Mouse (Mus musculus) neural tube, embryonic 13.5 days (tissue): ENCODE results near the gene Ak1. TPM values are rescaled to one million over a fixed set of nuclear protein-coding genes. Genes with fewer than 3 reads are reported as not detected.
A peak's percentile ranks its signal among the peaks of the same experiment; 100 is the strongest.

ENCODE experiments used
- ATAC-seq: fragments of 200-750 bp; cut with Nextera tagmentation; 2 replicates; pipeline ENCODE4 v1.8.0; 2017; ENCODE audit warnings: low read depth, mild to moderate bottlenecking, moderate TSS enrichment, moderate library complexity
- H3K27ac ChIP-seq: fragments of 300-500 bp; sonication (generic); replicated peaks from 2 replicates; pipeline ENCODE4 v1.5.1; 2015; ENCODE audit warnings: moderate library complexity, mild to moderate bottlenecking, inconsistent platforms
- H3K27me3 ChIP-seq: fragments of 300-500 bp; sonication (generic); 2 replicates; pipeline ENCODE4 v1.6.1; 2015; ENCODE audit warnings: mild to moderate bottlenecking, inconsistent platforms
- H3K36me3 ChIP-seq: fragments of 300-500 bp; sonication (generic); 2 replicates; pipeline ENCODE4 v1.6.1; 2015; ENCODE audit warnings: mild to moderate bottlenecking, inconsistent platforms
- H3K4me1 ChIP-seq: fragments of 300-500 bp; sonication (generic); replicated peaks from 2 replicates; pipeline ENCODE4 v1.6.1; 2015; ENCODE audit warnings: inconsistent platforms
- H3K4me2 ChIP-seq: fragments of 300-500 bp; sonication (generic); 2 replicates; pipeline ENCODE4 v1.6.1; 2015; ENCODE audit warnings: inconsistent platforms, mild to moderate bottlenecking, moderate library complexity
- H3K4me3 ChIP-seq: fragments of 300-500 bp; sonication (generic); 2 replicates; pipeline ENCODE4 v1.5.1; 2015; ENCODE audit warnings: mild to moderate bottlenecking, inconsistent platforms
- H3K9ac ChIP-seq: fragments of 300-500 bp; sonication (generic); 2 replicates; pipeline ENCODE4 v1.6.1; 2015; ENCODE audit warnings: moderate library complexity, mild to moderate bottlenecking, inconsistent platforms
- H3K9me3 ChIP-seq: fragments of 300-500 bp; sonication (generic); 2 replicates; pipeline ENCODE4 v1.6.1; 2016; ENCODE audit warnings: inconsistent platforms
- WGBS: fragments of 180-500 bp; shearing (Covaris S2); methylation state at CpG from one replicate; pipeline ENCODE4 v1.1.7; 2015; 5-methylcytosine and 5-hydroxymethylcytosine counted together
- polyA plus RNA-seq: library from polyadenylated mRNA; unstranded; fragments of >200 nt; fragmentation: Nextera tagmentation; extraction: Ambion mirVana; gene quantifications from 2 replicates; pipeline ENCODE4 v1.2.1, GENCODE M21; 2015

The Ak1 gene
- polyA plus RNA-seq, 1 experiment from 2014 or later, result 74.2 TPM

DNA sequence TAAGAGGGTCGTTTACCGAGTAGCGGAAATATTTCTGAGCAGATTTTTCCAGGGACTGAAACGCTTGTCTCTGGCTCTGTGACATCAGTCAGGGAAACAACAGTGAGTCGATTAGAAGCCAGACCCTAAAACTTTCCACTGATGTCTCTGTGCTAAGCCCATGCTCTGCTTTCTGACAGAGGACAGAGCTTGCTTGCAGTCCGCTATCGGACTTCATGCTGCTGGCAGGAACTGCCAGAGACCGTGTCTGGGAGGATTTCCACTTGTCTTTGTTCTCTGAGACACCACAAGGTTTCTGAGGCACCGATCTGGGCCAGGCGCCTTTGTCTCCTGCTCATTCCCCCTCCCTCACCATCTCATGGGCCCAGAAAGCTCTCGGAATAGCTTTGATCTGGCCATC is 46.2 kb downstream of the Ak1 start:
- Histone ChIP-seq H3K9ac (no peak overlapping the region), H3K4me2 (no peak overlapping the region), H3K27ac (no peak overlapping the region), H3K4me1 (peaks cover 12% of the 10 kb centered on the region), H3K36me3 (no peaks in the 10 kb centered on the region), H3K27me3 (no peaks in the 10 kb centered on the region), H3K4me3 (no peak overlapping the region), H3K9me3 (no peaks in the 10 kb centered on the region)
- ATAC-seq, result no peak
- WGBS, result 29% methylated on average over 11 of the region's 11 CpGs

DNA sequence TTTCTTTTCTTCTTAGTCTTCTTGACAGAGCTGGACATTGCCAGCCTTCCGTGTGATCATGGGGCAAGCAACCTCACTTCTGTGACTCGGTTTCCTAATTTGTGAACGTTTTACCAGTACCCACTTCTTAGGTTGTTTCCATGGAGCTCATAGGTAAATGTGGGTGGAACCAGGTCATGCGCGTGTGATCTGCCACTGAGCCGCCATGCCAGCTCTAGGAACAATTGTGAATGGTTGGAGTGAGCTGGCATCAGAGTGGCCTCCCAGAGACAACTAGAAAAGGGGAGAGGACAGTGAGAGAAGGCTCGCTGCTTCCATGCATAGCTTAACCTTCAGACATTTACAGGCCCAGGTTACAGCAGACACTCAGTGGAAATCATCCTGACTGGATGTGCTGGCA is 46.6 kb downstream of the Ak1 start:
- no peak overlapping the region for H3K27ac ChIP-seq
- no peak overlapping the region for H3K9ac ChIP-seq
- no peaks in the 10 kb centered on the region for H3K36me3 ChIP-seq
- H3K27me3 ChIP-seq, result no peaks in the 10 kb centered on the region
- no peaks in the 10 kb centered on the region for H3K9me3 ChIP-seq
- no peak for ATAC-seq
- no peak overlapping the region for H3K4me2 ChIP-seq
- WGBS, result 77% methylated on average over 7 of the region's 7 CpGs
- H3K4me3 ChIP-seq, result no peak overlapping the region
- H3K4me1 ChIP-seq, result peaks cover 12% of the 10 kb centered on the region

GRCm38 (mm10) chr2:32669876-32670275 is 48.3 kb downstream of the Ak1 start:
- ATAC-seq, result no peak
- Histone ChIP-seq H3K27me3 (no peaks in the 10 kb centered on the region), H3K27ac (no peak overlapping the region), H3K4me1 (peaks cover 12% of the 10 kb centered on the region), H3K36me3 (no peaks in the 10 kb centered on the region), H3K9me3 (no peaks in the 10 kb centered on the region), H3K9ac (no peak overlapping the region), H3K4me3 (no peak overlapping the region), H3K4me2 (no peak overlapping the region)
- 55% methylated on average over 3 of the region's 3 CpGs for WGBS

DNA sequence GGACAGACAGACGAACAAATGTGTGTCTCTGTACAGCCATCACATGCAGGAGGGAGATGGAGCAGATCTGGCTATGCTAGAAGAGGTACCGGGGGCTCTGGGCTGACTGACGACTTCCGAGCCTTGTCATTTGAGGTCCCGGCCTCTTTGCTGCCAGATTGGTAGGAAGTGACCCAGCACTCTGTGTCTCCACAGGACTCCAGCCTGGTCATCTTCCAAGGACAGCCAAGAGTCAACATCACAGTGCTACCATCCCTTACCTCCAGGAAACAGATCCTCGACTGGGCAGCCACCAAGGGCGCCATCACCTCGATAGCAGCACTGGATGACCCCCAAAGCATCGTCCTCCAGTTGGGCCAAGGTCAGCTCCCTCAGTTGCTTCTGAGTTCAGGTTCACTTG is 49.6 kb downstream of the Ak1 start:
- no peaks in the 10 kb centered on the region for H3K36me3 ChIP-seq
- no peaks in the 10 kb centered on the region for H3K9me3 ChIP-seq
- no peaks in the 10 kb centered on the region for H3K27me3 ChIP-seq
- no peak overlapping the region for H3K27ac ChIP-seq
- no peak overlapping the region for H3K4me2 ChIP-seq
- ATAC-seq, result no peak
- WGBS, result 89% methylated on average over 9 of the region's 9 CpGs
- peaks cover 8% of the 10 kb centered on the region; the same call in 1 of the 2 replicates for H3K4me1 ChIP-seq
- no peak overlapping the region for H3K9ac ChIP-seq
- no peak overlapping the region for H3K4me3 ChIP-seq

DNA sequence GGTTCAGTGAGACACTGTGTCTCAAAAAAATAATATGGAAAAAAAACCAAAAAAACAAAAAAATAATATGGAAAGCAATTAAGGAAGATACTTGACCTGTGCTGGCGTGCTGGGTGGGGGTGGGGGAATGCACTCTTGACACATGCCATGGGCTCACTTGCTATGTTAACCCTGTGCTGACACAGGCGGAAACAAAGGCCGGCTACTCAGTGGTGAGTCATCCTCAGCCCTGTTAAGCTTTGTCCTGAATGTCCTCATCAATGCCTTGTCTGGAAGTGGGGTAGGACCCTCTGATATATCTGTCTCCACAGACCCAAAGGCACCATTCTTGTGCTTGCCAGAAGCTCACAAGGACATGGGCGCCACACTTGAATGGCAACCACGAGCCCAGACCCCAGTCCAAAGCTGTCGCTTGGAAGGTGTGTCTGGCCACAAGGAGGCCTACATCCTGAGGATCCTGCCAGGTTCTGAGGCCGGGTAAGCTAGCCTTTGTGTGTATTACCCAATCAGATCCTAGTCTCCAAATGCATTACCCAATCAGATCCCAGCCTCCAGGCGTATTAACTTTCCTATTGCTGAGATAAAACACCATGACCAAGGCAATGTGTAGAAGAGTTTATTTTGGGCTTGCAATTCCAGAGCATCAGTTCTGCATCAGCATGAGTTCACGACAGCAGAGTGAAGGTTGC is 50.5 kb downstream of the Ak1 start:
- H3K36me3 ChIP-seq, result no peaks in the 10 kb centered on the region
- H3K9me3 ChIP-seq, result no peaks in the 10 kb centered on the region
- no peak overlapping the region for H3K4me3 ChIP-seq
- peaks cover 8% of the 10 kb centered on the region; the same call in 1 of the 2 replicates for H3K4me1 ChIP-seq
- no peak for ATAC-seq
- H3K4me2 ChIP-seq, result no peak overlapping the region
- 68% methylated on average over 9 of the region's 9 CpGs for WGBS
- no peaks in the 10 kb centered on the region for H3K27me3 ChIP-seq
- H3K27ac ChIP-seq, result no peak overlapping the region
- H3K9ac ChIP-seq, result no peak overlapping the region

DNA sequence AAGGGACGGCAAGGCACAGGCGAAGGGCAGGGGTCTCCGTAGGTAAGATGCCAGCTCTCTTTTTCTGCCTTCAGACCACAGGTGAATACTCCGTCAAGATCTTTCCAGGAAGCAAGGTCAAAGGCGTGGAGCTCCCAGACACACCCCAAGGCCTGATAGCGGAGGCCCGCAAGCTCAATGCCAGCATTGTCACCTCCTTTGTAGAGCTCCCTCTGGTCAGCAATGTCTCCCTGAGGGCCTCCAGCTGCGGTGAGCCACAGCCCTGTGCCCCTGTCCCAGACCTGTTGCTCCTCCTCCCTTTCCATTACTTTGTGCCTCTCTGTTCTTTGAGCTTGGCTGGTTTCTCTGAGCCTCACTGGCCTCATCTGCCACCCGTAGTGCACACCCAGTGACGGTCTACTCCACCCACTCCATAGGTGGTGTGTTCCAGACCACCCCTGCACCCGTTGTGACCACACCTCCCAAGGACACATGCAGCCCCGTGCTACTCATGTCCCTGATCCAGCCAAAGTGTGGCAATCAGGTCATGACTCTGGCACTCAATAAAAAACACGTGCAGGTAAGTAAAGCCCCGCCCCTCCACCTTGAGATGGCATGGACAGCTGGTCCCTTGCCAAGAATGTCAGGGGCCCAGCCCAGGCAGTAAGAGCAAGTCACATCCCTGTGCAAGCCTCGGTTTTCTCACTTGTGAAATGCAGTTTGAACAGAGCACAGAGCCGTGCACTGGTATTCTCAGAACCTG is 51.8 kb downstream of the Ak1 start:
- H3K27me3 ChIP-seq, result no peaks in the 10 kb centered on the region
- no peak overlapping the region for H3K27ac ChIP-seq
- no peak for ATAC-seq
- 86% methylated on average over 16 of the region's 16 CpGs for WGBS
- no peak overlapping the region for H3K4me2 ChIP-seq
- H3K4me1 ChIP-seq, result no peaks in the 10 kb centered on the region
- H3K36me3 ChIP-seq, result no peaks in the 10 kb centered on the region
- no peaks in the 10 kb centered on the region for H3K9me3 ChIP-seq
- no peak overlapping the region for H3K9ac ChIP-seq
- H3K4me3 ChIP-seq, result no peak overlapping the region

- WGBS, result 88% methylated on average over 3 of the region's 3 CpGs
- Histone ChIP-seq H3K9ac (no peak overlapping the region), H3K4me2 (no peak overlapping the region), H3K27me3 (no peaks in the 10 kb centered on the region), H3K4me3 (no peak overlapping the region), H3K9me3 (no peaks in the 10 kb centered on the region), H3K27ac (no peak overlapping the region), H3K36me3 (no peaks in the 10 kb centered on the region), H3K4me1 (peaks cover 14% of the 10 kb centered on the region)
- ATAC-seq, result no peak
Measured at GRCm38 (mm10) chr2:32676821-32677220, 55.3 kb downstream of the Ak1 start.

DNA sequence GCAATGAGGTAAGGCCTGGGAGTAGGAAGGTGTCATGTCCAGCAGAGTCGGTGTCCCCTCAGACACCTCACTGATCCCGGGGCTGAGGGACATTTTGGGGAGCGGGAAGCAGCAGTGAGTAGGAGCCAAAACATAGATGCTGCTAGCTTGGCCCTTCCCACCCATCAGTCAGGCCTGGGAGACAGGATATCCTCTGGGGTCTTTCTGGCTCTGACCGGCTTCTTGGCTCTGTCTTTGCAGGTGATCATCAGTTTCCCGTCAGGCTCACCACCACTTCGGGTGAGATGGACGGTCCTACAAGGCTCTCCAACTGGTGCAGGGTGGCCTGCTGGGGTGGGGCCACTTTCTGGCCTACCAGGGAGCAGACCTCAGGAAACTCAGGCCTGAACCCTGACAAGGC is 56.1 kb downstream of the Ak1 start:
- no peak for ATAC-seq
- Histone ChIP-seq H3K4me1 (peaks cover 17% of the 10 kb centered on the region), H3K27me3 (no peaks in the 10 kb centered on the region), H3K9ac (no peak overlapping the region), H3K36me3 (peaks cover 8% of the 10 kb centered on the region), H3K4me2 (no peak overlapping the region), H3K9me3 (no peaks in the 10 kb centered on the region), H3K4me3 (no peak overlapping the region), H3K27ac (no peak overlapping the region)
- WGBS, result 89% methylated on average over 7 of the region's 7 CpGs

DNA sequence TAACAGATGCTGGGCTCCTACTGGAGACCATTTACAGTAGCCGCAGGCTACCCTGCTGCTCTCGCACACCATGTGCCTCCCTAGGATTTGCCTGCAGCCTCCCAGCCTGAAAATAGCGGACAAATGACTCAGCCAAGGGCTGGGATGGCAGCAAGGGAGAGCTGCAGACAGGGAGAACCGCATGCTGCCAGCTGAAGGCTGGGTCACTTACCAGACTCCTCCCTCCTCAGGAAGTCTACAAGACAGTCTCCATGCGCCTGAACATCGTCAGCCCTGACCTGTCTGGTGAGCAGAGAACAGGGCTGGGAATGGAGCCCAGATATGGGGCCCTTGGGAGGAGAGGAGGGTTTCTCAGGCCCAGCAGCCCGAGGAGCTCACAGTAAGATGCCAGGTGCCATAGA is 58.5 kb downstream of the Ak1 start:
- Histone ChIP-seq H3K9ac (peak overlapping the region; percentile 52; the same call in 1 of the 2 replicates), H3K4me3 (no peak overlapping the region), H3K4me1 (peaks cover 17% of the 10 kb centered on the region), H3K27me3 (no peaks in the 10 kb centered on the region), H3K36me3 (peaks cover 32% of the 10 kb centered on the region), H3K4me2 (no peak overlapping the region), H3K9me3 (no peaks in the 10 kb centered on the region), H3K27ac (peak overlapping the region; percentile 34)
- 51% methylated on average over 7 of the region's 7 CpGs for WGBS
- no peak for ATAC-seq

DNA sequence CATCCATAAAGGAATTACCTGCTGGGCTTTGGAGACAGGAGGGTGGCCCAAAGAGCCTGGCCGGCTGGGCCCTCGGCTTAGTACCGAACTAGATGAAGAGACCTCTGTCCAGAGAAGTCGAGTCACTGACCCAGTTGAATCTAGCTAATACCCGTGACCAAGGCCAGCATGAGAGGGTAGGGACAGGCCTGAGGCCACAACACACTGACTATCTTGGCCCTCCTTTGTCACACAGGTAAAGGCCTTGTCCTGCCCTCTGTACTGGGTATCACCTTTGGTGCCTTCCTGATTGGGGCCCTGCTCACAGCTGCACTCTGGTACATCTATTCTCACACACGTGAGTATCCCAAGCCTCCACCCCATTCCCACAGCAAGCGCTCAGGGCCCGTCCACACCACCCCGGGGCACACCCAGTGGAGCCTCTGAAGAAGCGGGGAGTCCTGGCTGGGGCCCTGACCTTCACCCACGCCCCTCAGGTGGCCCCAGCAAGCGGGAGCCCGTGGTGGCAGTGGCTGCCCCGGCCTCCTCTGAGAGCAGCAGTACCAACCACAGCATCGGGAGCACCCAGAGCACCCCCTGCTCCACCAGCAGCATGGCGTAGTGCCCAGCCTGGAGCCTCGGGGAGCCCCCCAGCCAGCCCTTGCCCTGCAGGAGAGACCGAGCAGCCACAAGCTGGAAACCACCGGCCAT is 59.5 kb downstream of the Ak1 start:
- WGBS, result 86% methylated on average over 19 of the region's 19 CpGs
- H3K27ac ChIP-seq, result 0 out of 2 replicates have a peak overlapping the region, but pooled peaks have one; percentile 34
- peak overlapping the region; percentile 6; the same call in 1 of the 2 replicates for H3K9ac ChIP-seq
- peaks cover 42% of the 10 kb centered on the region for H3K36me3 ChIP-seq
- no peak overlapping the region for H3K4me2 ChIP-seq
- H3K4me1 ChIP-seq, result peaks cover 17% of the 10 kb centered on the region
- H3K9me3 ChIP-seq, result no peaks in the 10 kb centered on the region
- H3K27me3 ChIP-seq, result no peaks in the 10 kb centered on the region
- no peak for ATAC-seq
- no peak overlapping the region for H3K4me3 ChIP-seq

DNA sequence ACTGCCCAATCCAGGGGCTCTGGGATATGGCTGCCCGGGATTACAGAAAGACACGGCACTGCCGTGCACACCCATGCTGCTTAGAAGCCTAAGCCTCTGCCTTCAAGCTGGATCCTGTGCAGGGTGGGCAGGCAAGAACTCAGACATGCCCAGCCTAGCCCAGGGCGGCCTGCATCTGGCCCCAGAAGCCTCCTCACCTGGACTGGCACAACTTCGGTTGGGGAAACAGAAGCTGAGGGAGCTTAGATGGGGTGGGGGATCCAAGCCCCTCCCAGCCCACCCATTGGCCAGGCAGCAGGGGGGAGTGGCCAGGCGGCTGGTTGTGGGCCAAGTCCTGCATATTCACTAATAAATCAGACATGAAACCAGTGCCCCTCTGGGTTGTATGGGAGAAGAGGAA is 60.2 kb downstream of the Ak1 start:
- H3K4me3 ChIP-seq, result no peak overlapping the region
- no peaks in the 10 kb centered on the region for H3K27me3 ChIP-seq
- 63% methylated on average over 6 of the region's 6 CpGs for WGBS
- H3K27ac ChIP-seq, result no peak overlapping the region
- no peaks in the 10 kb centered on the region for H3K9me3 ChIP-seq
- H3K4me1 ChIP-seq, result peaks cover 17% of the 10 kb centered on the region
- peaks cover 48% of the 10 kb centered on the region for H3K36me3 ChIP-seq
- no peak overlapping the region for H3K4me2 ChIP-seq
- ATAC-seq, result no peak
- no peak overlapping the region for H3K9ac ChIP-seq

DNA sequence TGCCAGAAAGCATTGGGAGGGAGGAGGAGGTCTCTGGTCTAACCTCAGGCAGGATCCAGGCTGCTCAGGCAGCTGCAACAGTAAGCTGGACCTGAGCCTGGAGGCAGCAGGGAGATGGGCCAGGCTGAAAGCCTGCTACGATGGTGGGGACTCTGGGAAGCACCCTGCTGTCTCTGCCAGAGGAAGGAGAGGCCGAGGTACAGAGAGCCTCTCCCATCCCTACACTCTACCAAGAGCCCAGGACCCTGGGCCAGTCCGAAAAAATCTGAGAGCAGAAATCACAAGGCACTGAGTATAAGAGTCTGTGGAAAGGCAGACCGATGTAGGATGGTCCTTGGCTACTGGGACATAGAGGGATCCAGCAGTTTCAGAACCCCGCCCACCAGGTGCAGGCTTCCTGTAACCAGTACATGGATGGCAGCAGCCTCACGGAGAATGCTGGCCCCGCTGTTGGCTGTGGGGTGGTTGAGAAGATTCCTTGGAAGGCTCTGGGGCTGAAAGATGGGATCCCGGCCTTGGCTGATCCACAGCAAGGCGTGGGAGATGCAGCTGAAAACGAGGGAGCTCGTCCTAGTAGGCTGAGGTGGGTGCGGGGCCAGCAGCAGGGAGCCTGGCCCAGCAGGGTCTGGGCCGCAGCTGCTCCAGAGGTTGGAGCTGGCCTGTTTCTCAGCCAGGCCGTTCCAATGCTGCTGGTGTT is 61.3 kb downstream of the Ak1 start:
- peaks cover 17% of the 10 kb centered on the region for H3K4me1 ChIP-seq
- H3K27ac ChIP-seq, result no peak overlapping the region
- H3K9ac ChIP-seq, result no peak overlapping the region
- ATAC-seq, result no peak
- 86% methylated on average over 14 of the region's 14 CpGs for WGBS
- H3K4me3 ChIP-seq, result no peak overlapping the region
- no peak overlapping the region for H3K4me2 ChIP-seq
- no peaks in the 10 kb centered on the region for H3K27me3 ChIP-seq
- H3K36me3 ChIP-seq, result peaks cover 57% of the 10 kb centered on the region
- H3K9me3 ChIP-seq, result no peaks in the 10 kb centered on the region
